Mouse (Mus musculus) liver, postnatal 0 days (tissue): ENCODE measurements around the gene Abca4. TPM values are rescaled to one million over a fixed set of nuclear protein-coding genes. Genes with fewer than 3 reads are reported as not detected.

Experiments
- ATAC-seq: fragments of 200-750 bp; cut with Nextera tagmentation; 2 replicates; pipeline ENCODE4 v1.8.0; 2017; ENCODE audit warnings: mild to moderate bottlenecking, moderate library complexity
- DNase-seq: peaks from one replicate; pipeline ENCODE4 v3.0.0-alpha.2; 2016
- H3K27ac ChIP-seq: fragments of 300-500 bp; sonication (generic); 2 replicates; pipeline ENCODE4 v1.5.1; 2014; ENCODE audit warnings: antibody characterized with exemption, moderate library complexity, mild to moderate bottlenecking, low read depth
- H3K27me3 ChIP-seq: fragments of 300-500 bp; sonication (generic); 2 replicates; pipeline ENCODE4 v1.6.1; 2014; ENCODE audit warnings: low read length, control low read depth, mixed read lengths; ENCODE audit not compliant: insufficient read depth
- H3K36me3 ChIP-seq: fragments of 300-500 bp; sonication (generic); replicated peaks from 2 replicates; pipeline ENCODE4 v1.6.1; 2014; ENCODE audit warnings: mild to moderate bottlenecking, control low read depth, low read length, moderate library complexity, mixed read lengths; ENCODE audit not compliant: insufficient read depth
- H3K4me1 ChIP-seq: fragments of 300-500 bp; sonication (generic); 2 replicates; pipeline ENCODE4 v1.6.1; 2014; ENCODE audit warnings: antibody characterized with exemption, mild to moderate bottlenecking, control low read depth; ENCODE audit not compliant: insufficient read depth
- H3K4me2 ChIP-seq: fragments of 300-500 bp; sonication (generic); 2 replicates; pipeline ENCODE4 v1.6.1; 2014; ENCODE audit warnings: low read depth, mild to moderate bottlenecking, low read length, moderate library complexity, mixed read lengths
- H3K4me3 ChIP-seq: fragments of 300-500 bp; sonication (generic); 2 replicates; pipeline ENCODE4 v1.5.1; 2014; ENCODE audit warnings: low read depth, low read length
- H3K9ac ChIP-seq: fragments of 300-500 bp; sonication (generic); replicated peaks from 2 replicates; pipeline ENCODE4 v1.6.1; 2014; ENCODE audit warnings: mild to moderate bottlenecking, moderate library complexity
- H3K9me3 ChIP-seq: fragments of 300-500 bp; sonication (generic); 2 replicates; pipeline ENCODE4 v1.6.1; 2016; ENCODE audit warnings: mild to moderate bottlenecking, control low read depth, low read length, mixed read lengths
- CTCF ChIP-seq: sonication (generic); IDR thresholded peaks from 2 replicates; pipeline ENCODE4 v1.5.1; 2016; ENCODE audit warnings: antibody characterized with exemption, low read depth
- EP300 ChIP-seq: IDR thresholded peaks from 2 replicates; pipeline ENCODE4 v1.6.1; 2016; ENCODE audit warnings: antibody characterized with exemption, low read depth, mild to moderate bottlenecking
- WGBS: fragments of 180-500 bp; shearing (Covaris S2); extraction: QIAGEN DNeasy Blood & Tissue Kit; methylation state at CpG from one replicate; pipeline ENCODE4 v1.1.7; 2014; ENCODE audit not compliant: insufficient replicate concordance; 5-methylcytosine and 5-hydroxymethylcytosine counted together
- polyA plus RNA-seq: library from polyadenylated mRNA; unstranded; fragments of >200 nt; fragmentation: Nextera tagmentation; extraction: Ambion mirVana; gene quantifications from 2 replicates; pipeline ENCODE4 v1.2.1, GENCODE M21; 2015

Abca4 gene
- polyA plus RNA-seq, 1 experiment from 2014 or later, result 0.40 TPM

DNA sequence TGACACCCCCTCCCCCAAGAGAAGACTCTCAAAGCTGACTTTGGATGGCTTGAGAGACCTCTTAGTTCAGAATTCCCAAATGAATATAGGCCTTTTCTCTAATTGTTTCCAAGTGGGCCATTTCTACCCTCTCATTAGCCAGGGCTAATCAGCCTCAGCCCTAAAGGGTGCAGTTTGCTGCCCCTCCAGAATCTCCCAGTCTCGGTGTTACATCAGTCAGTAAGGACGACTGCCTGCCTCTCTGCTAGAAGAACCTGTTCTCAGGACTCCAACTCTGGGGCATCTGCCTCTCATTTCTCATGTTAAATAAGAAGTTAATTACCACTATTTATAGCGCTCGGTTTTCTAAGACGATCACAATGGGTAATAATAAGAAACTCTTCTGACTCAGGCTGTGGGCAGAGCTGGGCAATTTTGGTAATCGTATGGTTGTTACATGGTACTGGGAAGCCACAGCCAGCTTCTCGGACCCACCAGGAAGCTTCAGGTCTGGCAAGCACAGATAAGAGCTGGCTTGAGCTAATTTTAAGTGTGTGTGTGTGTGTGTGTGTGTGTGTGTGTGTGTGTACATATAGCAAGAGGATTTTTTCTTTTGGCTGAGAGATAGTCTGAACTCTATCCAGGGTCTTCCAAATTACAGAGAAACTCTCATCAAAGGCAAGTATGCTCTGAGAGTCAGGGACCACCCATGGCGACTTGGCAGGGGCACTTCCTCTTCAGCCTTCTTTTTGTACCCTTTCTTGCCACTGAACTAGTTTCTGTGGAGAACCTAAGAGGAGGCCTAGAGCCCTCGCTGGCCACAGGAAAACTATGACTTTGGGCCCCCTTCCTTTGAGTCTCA lies 67.1 kb downstream of the Abca4 start:
- Histone ChIP-seq H3K27me3 (no peaks in the 10 kb centered on the region), H3K27ac (0 out of 2 replicates have a peak overlapping the region, but pooled peaks have one; percentile 6), H3K4me3 (no peak overlapping the region), H3K9me3 (no peaks in the 10 kb centered on the region), H3K4me1 (peaks cover 22% of the 10 kb centered on the region), H3K36me3 (no peaks in the 10 kb centered on the region), H3K9ac (no peak overlapping the region), H3K4me2 (peak overlapping the region; percentile 26; the same call in 1 of the 2 replicates)
- 25% methylated on average over 9 of the region's 9 CpGs for WGBS
- ATAC-seq, result peak; percentile 91
- DNase-seq, result peak; percentile 30
- TF ChIP-seq CTCF (no peak), EP300 (peak; percentile 80)

- Histone ChIP-seq H3K4me3 (no peak overlapping the region), H3K36me3 (no peaks in the 10 kb centered on the region), H3K27me3 (no peaks in the 10 kb centered on the region), H3K9ac (no peak overlapping the region), H3K4me1 (0 out of 2 replicates have a peak, but pooled peaks cover 5% of the 10 kb centered on the region), H3K9me3 (no peaks in the 10 kb centered on the region), H3K27ac (peak overlapping the region; percentile 31; the same call in 1 of the 2 replicates), H3K4me2 (no peak overlapping the region)
- TF ChIP-seq CTCF, result 0 out of 2 replicates have a peak, but pooled peaks have one; percentile 1
- TF ChIP-seq EP300, result no peak
- no peak for DNase-seq
- ATAC-seq, result no peak
- WGBS, result 28% methylated on average over 9 of the region's 9 CpGs
Observed at GRCm38 (mm10) chr3:122118651-122119214, 74.5 kb downstream of the Abca4 start.

DNA sequence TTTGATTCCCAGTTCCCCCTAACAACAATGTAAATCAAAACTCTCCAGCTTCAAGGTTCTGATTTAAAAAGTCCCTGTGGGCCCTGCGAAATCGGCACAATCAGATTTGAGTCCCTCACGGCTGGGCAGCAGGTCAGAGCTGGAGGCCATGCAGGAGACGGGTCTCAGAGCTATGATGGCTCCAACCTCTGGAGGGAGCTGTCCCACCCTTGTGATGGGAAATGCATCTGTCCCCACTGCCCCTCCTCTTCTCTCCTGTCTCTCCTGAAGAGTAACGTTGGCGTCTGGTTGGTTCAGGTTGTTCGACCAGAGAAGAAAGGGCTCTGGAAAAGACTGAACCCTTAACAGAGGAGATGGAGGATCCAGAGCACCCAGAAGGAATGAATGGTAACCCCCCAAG lies 75.5 kb downstream of the Abca4 start:
- H3K4me3 ChIP-seq, result no peak overlapping the region
- H3K4me2 ChIP-seq, result no peak overlapping the region
- no peaks in the 10 kb centered on the region for H3K27me3 ChIP-seq
- no peak for DNase-seq
- ATAC-seq, result no peak
- no peaks in the 10 kb centered on the region for H3K36me3 ChIP-seq
- no peaks in the 10 kb centered on the region for H3K9me3 ChIP-seq
- H3K4me1 ChIP-seq, result 0 out of 2 replicates have a peak, but pooled peaks cover 5% of the 10 kb centered on the region
- peak overlapping the region; percentile 55 for H3K27ac ChIP-seq
- TF ChIP-seq EP300 (no peak), CTCF (0 out of 2 replicates have a peak, but pooled peaks have one; percentile 14)
- WGBS, result 54% methylated on average over 7 of the region's 7 CpGs
- no peak overlapping the region for H3K9ac ChIP-seq

- TF ChIP-seq EP300, result peak; percentile 33; the same call in 1 of the 2 replicates
- no peak for TF ChIP-seq CTCF
- 54% methylated on average over 7 of the region's 7 CpGs for WGBS
- Histone ChIP-seq H3K27me3 (no peaks in the 10 kb centered on the region), H3K4me3 (no peak overlapping the region), H3K4me1 (0 out of 2 replicates have a peak, but pooled peaks cover 5% of the 10 kb centered on the region), H3K9ac (no peak overlapping the region), H3K36me3 (no peaks in the 10 kb centered on the region), H3K4me2 (no peak overlapping the region), H3K9me3 (no peaks in the 10 kb centered on the region), H3K27ac (peak overlapping the region; percentile 55; the same call in 1 of the 2 replicates)
- DNase-seq (no peak), ATAC-seq (0 out of 2 replicates have a peak, but pooled peaks have one; percentile 11)
Observed at GRCm38 (mm10) chr3:122120217-122120616, 76.0 kb downstream of the Abca4 start.

DNA sequence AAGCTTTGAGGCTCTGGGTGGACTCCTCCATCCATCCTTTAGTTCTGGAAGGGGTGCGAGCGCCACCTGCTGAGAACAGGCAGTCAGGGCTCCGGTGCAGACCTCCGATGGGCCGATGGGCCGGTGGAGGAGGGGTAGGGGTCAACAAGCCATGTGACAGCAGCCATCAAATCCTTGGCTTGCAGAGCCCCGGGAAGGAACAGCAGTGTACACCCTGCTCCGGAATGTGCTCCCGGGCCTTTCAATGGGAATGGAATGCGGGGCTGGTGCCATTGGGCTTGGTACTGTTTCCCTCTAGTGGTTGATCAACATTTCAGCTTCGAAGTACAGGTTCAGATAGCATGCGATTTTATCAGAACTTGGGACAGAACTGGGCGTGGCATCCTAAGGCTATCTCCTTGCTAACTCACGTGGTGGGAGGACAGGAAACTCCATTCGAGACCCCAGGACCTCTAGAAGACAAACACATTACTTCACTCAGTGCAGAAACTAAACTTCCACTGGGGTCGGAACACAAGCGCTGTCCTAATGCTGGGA lies 78.0 kb downstream of the Abca4 start:
- peak; percentile 90 for DNase-seq
- ATAC-seq, result peak; percentile 97
- Histone ChIP-seq H3K27me3 (no peaks in the 10 kb centered on the region), H3K27ac (peak overlapping the region; percentile 69; the same call in 1 of the 2 replicates), H3K36me3 (no peaks in the 10 kb centered on the region), H3K4me1 (0 out of 2 replicates have a peak, but pooled peaks cover 5% of the 10 kb centered on the region), H3K4me3 (peak overlapping the region; percentile 30; the same call in 1 of the 2 replicates), H3K4me2 (peak overlapping the region; percentile 70), H3K9me3 (no peaks in the 10 kb centered on the region), H3K9ac (peak overlapping the region; percentile 26; the same call in 1 of the 2 replicates)
- TF ChIP-seq CTCF, result peak; percentile 89
- TF ChIP-seq EP300, result peak; percentile 23; the same call in 1 of the 2 replicates
- WGBS, result 6% methylated on average over 17 of the region's 17 CpGs

GRCm38 (mm10) chr3:122122838-122123237 lies 78.6 kb downstream of the Abca4 start:
- 68% methylated on average over 8 of the region's 8 CpGs for WGBS
- ATAC-seq (no peak), DNase-seq (no peak)
- Histone ChIP-seq H3K4me2 (peak overlapping the region; percentile 70; the same call in 1 of the 2 replicates), H3K9ac (no peak overlapping the region), H3K9me3 (no peaks in the 10 kb centered on the region), H3K4me1 (0 out of 2 replicates have a peak, but pooled peaks cover 5% of the 10 kb centered on the region), H3K4me3 (no peak overlapping the region), H3K36me3 (no peaks in the 10 kb centered on the region), H3K27me3 (no peaks in the 10 kb centered on the region), H3K27ac (peak overlapping the region; percentile 69)
- no peak for TF ChIP-seq CTCF
- TF ChIP-seq EP300, result no peak
